Mouse (Mus musculus) embryonic facial prominence, embryonic 13.5 days (tissue): Measurements from ENCODE around the gene Cck. TPM values are rescaled to one million over a fixed set of nuclear protein-coding genes. Genes with fewer than 3 reads are reported as not detected.
A peak's percentile ranks its signal among the peaks of the same experiment; 100 is the strongest.

Source experiments
- ATAC-seq: fragments of 200-750 bp; cut with Nextera tagmentation; 2 replicates; pipeline ENCODE4 v1.8.0; 2017; ENCODE audit warnings: low read depth; ENCODE audit not compliant: insufficient number of reproducible peaks, insufficient read depth, low FRiP score, low TSS enrichment
- H3K27ac ChIP-seq: fragments of 300-500 bp; sonication (generic); 2 replicates; pipeline ENCODE4 v1.5.1; 2015; ENCODE audit warnings: moderate library complexity, mild to moderate bottlenecking, inconsistent platforms
- H3K27me3 ChIP-seq: fragments of 300-500 bp; sonication (generic); 2 replicates; pipeline ENCODE4 v1.6.1; 2015; ENCODE audit warnings: mild to moderate bottlenecking, inconsistent platforms
- H3K36me3 ChIP-seq: fragments of 300-500 bp; sonication (generic); 2 replicates; pipeline ENCODE4 v1.6.1; 2015; ENCODE audit warnings: mild to moderate bottlenecking, inconsistent platforms
- H3K4me1 ChIP-seq: fragments of 300-500 bp; sonication (generic); 2 replicates; pipeline ENCODE4 v1.6.1; 2015; ENCODE audit warnings: inconsistent platforms
- H3K4me2 ChIP-seq: fragments of 300-500 bp; sonication (generic); 2 replicates; pipeline ENCODE4 v1.6.1; 2015; ENCODE audit warnings: moderate library complexity, mild to moderate bottlenecking, inconsistent platforms
- H3K4me3 ChIP-seq: fragments of 300-500 bp; sonication (generic); 2 replicates; pipeline ENCODE4 v1.5.1; 2015; ENCODE audit warnings: mild to moderate bottlenecking, inconsistent platforms
- H3K9ac ChIP-seq: fragments of 300-500 bp; sonication (generic); 2 replicates; pipeline ENCODE4 v1.6.1; 2015; ENCODE audit warnings: mild to moderate bottlenecking, inconsistent platforms
- H3K9me3 ChIP-seq: fragments of 300-500 bp; sonication (generic); 2 replicates; pipeline ENCODE4 v1.6.1; 2016; ENCODE audit warnings: inconsistent platforms
- WGBS: fragments of 180-500 bp; shearing (Covaris S2); methylation state at CpG from one replicate; pipeline ENCODE4 v1.1.7; 2015; ENCODE audit warnings: mixed read lengths; 5-methylcytosine and 5-hydroxymethylcytosine counted together
- polyA plus RNA-seq: library from polyadenylated mRNA; unstranded; fragments of >200 nt; fragmentation: Nextera tagmentation; extraction: Ambion mirVana; gene quantifications from 2 replicates; pipeline ENCODE4 v1.2.1, GENCODE M21; 2015

Cck gene
- 0.53 TPM in 1 of 2 replicates, not detected in the other for polyA plus RNA-seq

GRCm38 (mm10) chr9:121495529-121495928, at the start of gene Cck:
Gene Cck, minus strand, starts transcription at chr9:121495694.
- Histone ChIP-seq H3K9me3 (no peaks in the 10 kb centered on the region), H3K27me3 (peaks cover 71% of the 10 kb centered on the region), H3K36me3 (no peaks in the 10 kb centered on the region), H3K27ac (no peak within 1 kb of the TSS), H3K4me2 (peak within 1 kb of the TSS; percentile 63), H3K9ac (0 out of 2 replicates have a peak within 1 kb of the TSS, but pooled peaks have one; percentile 52), H3K4me1 (peaks cover 19% of the 10 kb centered on the region), H3K4me3 (peak within 1 kb of the TSS; percentile 36)
- 6% methylated on average over 12 of the region's 12 CpGs for WGBS
- ATAC-seq: no peak

- H3K9me3 ChIP-seq: no peaks in the 10 kb centered on the region
- no peak for ATAC-seq
- no peak overlapping the region for H3K9ac ChIP-seq
- no peaks in the 10 kb centered on the region for H3K27me3 ChIP-seq
- no peak overlapping the region for H3K27ac ChIP-seq
- no peak overlapping the region for H3K4me2 ChIP-seq
- no peak overlapping the region for H3K4me3 ChIP-seq
- H3K4me1 ChIP-seq: no peaks in the 10 kb centered on the region
- H3K36me3 ChIP-seq: no peaks in the 10 kb centered on the region
These were observed 46.0 kb upstream of the Cck start for GRCm38 (mm10) chr9:121541530-121541929.

- Histone ChIP-seq H3K9ac (no peak overlapping the region), H3K36me3 (no peaks in the 10 kb centered on the region), H3K4me3 (no peak overlapping the region), H3K27me3 (no peaks in the 10 kb centered on the region), H3K9me3 (peaks cover 2% of the 10 kb centered on the region; the same call in 1 of the 2 replicates), H3K4me2 (no peak overlapping the region), H3K27ac (no peak overlapping the region), H3K4me1 (no peaks in the 10 kb centered on the region)
- WGBS: 84% methylated on average over 9 of the region's 9 CpGs
- no peak for ATAC-seq
These were observed 37.1 kb upstream of the Cck start for GRCm38 (mm10) chr9:121532626-121533025.

- H3K9me3 ChIP-seq: no peaks in the 10 kb centered on the region
- H3K36me3 ChIP-seq: no peaks in the 10 kb centered on the region
- no peaks in the 10 kb centered on the region for H3K4me1 ChIP-seq
- no peak for ATAC-seq
- 75% methylated on average over 8 of the region's 8 CpGs for WGBS
- H3K27me3 ChIP-seq: no peaks in the 10 kb centered on the region
- no peak overlapping the region for H3K4me3 ChIP-seq
- H3K4me2 ChIP-seq: no peak overlapping the region
- H3K27ac ChIP-seq: no peak overlapping the region
- no peak overlapping the region for H3K9ac ChIP-seq
These were observed 33.3 kb upstream of the Cck start for GRCm38 (mm10) chr9:121528605-121529357.

GRCm38 (mm10) chr9:121526171-121526570, 30.7 kb upstream of the Cck start:
- Histone ChIP-seq H3K4me1 (no peaks in the 10 kb centered on the region), H3K9me3 (no peaks in the 10 kb centered on the region), H3K36me3 (no peaks in the 10 kb centered on the region), H3K4me3 (no peak overlapping the region), H3K27ac (no peak overlapping the region), H3K27me3 (no peaks in the 10 kb centered on the region), H3K4me2 (no peak overlapping the region), H3K9ac (no peak overlapping the region)
- WGBS: 75% methylated on average over 6 of the region's 6 CpGs
- no peak for ATAC-seq

- Histone ChIP-seq H3K4me3 (no peak overlapping the region), H3K9me3 (no peaks in the 10 kb centered on the region), H3K36me3 (no peaks in the 10 kb centered on the region), H3K27me3 (no peaks in the 10 kb centered on the region), H3K27ac (no peak overlapping the region), H3K9ac (no peak overlapping the region), H3K4me1 (no peaks in the 10 kb centered on the region), H3K4me2 (no peak overlapping the region)
- ATAC-seq: no peak
- WGBS: 78% methylated on average over 5 of the region's 5 CpGs
These were observed 24.6 kb upstream of the Cck start for GRCm38 (mm10) chr9:121520047-121520446.

- Histone ChIP-seq H3K4me1 (no peaks in the 10 kb centered on the region), H3K27ac (no peak overlapping the region), H3K4me2 (no peak overlapping the region), H3K27me3 (no peaks in the 10 kb centered on the region), H3K36me3 (no peaks in the 10 kb centered on the region), H3K4me3 (no peak overlapping the region), H3K9ac (no peak overlapping the region), H3K9me3 (no peaks in the 10 kb centered on the region)
- ATAC-seq: no peak
- WGBS: 80% methylated on average over 5 of the region's 5 CpGs
These were observed 19.0 kb upstream of the Cck start for GRCm38 (mm10) chr9:121514462-121514861.

GRCm38 (mm10) chr9:121511911-121512310, 16.4 kb upstream of the Cck start:
- 79% methylated on average over 4 of the region's 4 CpGs for WGBS
- H3K4me2 ChIP-seq: no peak overlapping the region

GRCm38 (mm10) chr9:121506478-121507180, 11.1 kb upstream of the Cck start:
- WGBS: 60% methylated on average over 8 of the region's 8 CpGs
- Histone ChIP-seq H3K36me3 (no peaks in the 10 kb centered on the region), H3K9me3 (no peaks in the 10 kb centered on the region), H3K4me2 (no peak overlapping the region), H3K4me1 (no peaks in the 10 kb centered on the region), H3K27ac (no peak overlapping the region), H3K9ac (no peak overlapping the region), H3K27me3 (peaks cover 4% of the 10 kb centered on the region; the same call in 1 of the 2 replicates), H3K4me3 (no peak overlapping the region)
- ATAC-seq: no peak

More at GRCm38 (mm10) chr9:121511911-121512310, 16.4 kb upstream of the Cck start:
- Histone ChIP-seq H3K4me1 (no peaks in the 10 kb centered on the region), H3K9ac (no peak overlapping the region), H3K27me3 (no peaks in the 10 kb centered on the region), H3K9me3 (no peaks in the 10 kb centered on the region), H3K27ac (no peak overlapping the region), H3K36me3 (no peaks in the 10 kb centered on the region), H3K4me3 (no peak overlapping the region)
- ATAC-seq: no peak

- 90% methylated on average over 8 of the region's 8 CpGs for WGBS
- Histone ChIP-seq H3K27me3 (peaks cover 4% of the 10 kb centered on the region; the same call in 1 of the 2 replicates), H3K4me1 (no peaks in the 10 kb centered on the region), H3K27ac (no peak overlapping the region), H3K36me3 (no peaks in the 10 kb centered on the region), H3K4me2 (no peak overlapping the region), H3K4me3 (no peak overlapping the region), H3K9me3 (no peaks in the 10 kb centered on the region), H3K9ac (no peak overlapping the region)
- no peak for ATAC-seq
These were observed 9.9 kb upstream of the Cck start for GRCm38 (mm10) chr9:121505346-121505745.

GRCm38 (mm10) chr9:121496102-121496501, 608 bp upstream of the Cck start:
- Histone ChIP-seq H3K27ac (no peak overlapping the region), H3K9me3 (no peaks in the 10 kb centered on the region), H3K4me2 (no peak overlapping the region), H3K4me3 (no peak overlapping the region), H3K36me3 (no peaks in the 10 kb centered on the region), H3K4me1 (peaks cover 19% of the 10 kb centered on the region), H3K27me3 (peaks cover 71% of the 10 kb centered on the region), H3K9ac (no peak overlapping the region)
- WGBS: 23% methylated on average over 10 of the region's 10 CpGs
- ATAC-seq: no peak
